Mouse (Mus musculus) heart, embryonic 11.5 days (tissue): ENCODE measurements around the gene Osbpl10. TPM values are rescaled to one million over a fixed set of nuclear protein-coding genes. Genes with fewer than 3 reads are reported as not detected.
"Not testable (repeated sequence)": the region's sequence is repeated elsewhere in the genome, so short reads cannot be mapped to it uniquely, and the experiment has no call there.

Experiments used
- ATAC-seq: fragments of 200-750 bp; cut with Nextera tagmentation; replicated peaks from 2 replicates; pipeline ENCODE4 v1.8.0; 2017; ENCODE audit warnings: moderate library complexity; ENCODE audit not compliant: insufficient number of reproducible peaks, low FRiP score, low TSS enrichment
- H3K27ac ChIP-seq: fragments of 300-500 bp; sonication (generic); 2 replicates; pipeline ENCODE4 v1.5.1; 2014; ENCODE audit warnings: mild to moderate bottlenecking, low read depth, low read length
- H3K27me3 ChIP-seq: fragments of 300-500 bp; sonication (generic); 2 replicates; pipeline ENCODE4 v1.6.1; 2014; ENCODE audit warnings: mild to moderate bottlenecking, low read length, mixed read lengths; ENCODE audit not compliant: control insufficient read depth, insufficient read depth
- H3K36me3 ChIP-seq: fragments of 300-500 bp; sonication (generic); 2 replicates; pipeline ENCODE4 v1.6.1; 2014; ENCODE audit warnings: mild to moderate bottlenecking, low read length, moderate library complexity, mixed read lengths; ENCODE audit not compliant: control insufficient read depth, insufficient read depth
- H3K4me1 ChIP-seq: fragments of 300-500 bp; sonication (generic); 2 replicates; pipeline ENCODE4 v1.6.1; 2014; ENCODE audit warnings: low read length; ENCODE audit not compliant: control insufficient read depth, insufficient read depth
- H3K4me2 ChIP-seq: fragments of 300-500 bp; sonication (generic); 2 replicates; pipeline ENCODE4 v1.6.1; 2014; ENCODE audit warnings: mild to moderate bottlenecking, moderate library complexity
- H3K4me3 ChIP-seq: fragments of 300-500 bp; sonication (generic); 2 replicates; pipeline ENCODE4 v1.5.1; 2014; ENCODE audit warnings: low read depth, low read length
- H3K9ac ChIP-seq: fragments of 300-500 bp; sonication (generic); 2 replicates; pipeline ENCODE4 v1.6.1; 2014; ENCODE audit warnings: mild to moderate bottlenecking, low read depth, low read length, moderate library complexity
- H3K9me3 ChIP-seq: fragments of 300-500 bp; sonication (generic); replicated peaks from 2 replicates; pipeline ENCODE4 v1.6.1; 2016; ENCODE audit warnings: low read length; ENCODE audit not compliant: control insufficient read depth
- WGBS: fragments of 180-500 bp; shearing (Covaris S2); extraction: QIAGEN DNeasy Blood & Tissue Kit; methylation state at CpG from one replicate; pipeline ENCODE4 v1.1.7; 2014; ENCODE audit not compliant: insufficient replicate concordance; 5-methylcytosine and 5-hydroxymethylcytosine counted together
- polyA plus RNA-seq: library from polyadenylated mRNA; unstranded; fragments of >200 nt; fragmentation: Nextera tagmentation; extraction: Ambion mirVana; gene quantifications from 2 replicates; pipeline ENCODE4 v1.2.1, GENCODE M21; 2014

The Osbpl10 gene
- polyA plus RNA-seq, 1 experiment from 2014 or later, result 1.6 TPM

- not testable (repeated sequence) for H3K4me3 ChIP-seq, H3K27me3 ChIP-seq, H3K36me3 ChIP-seq, H3K27ac ChIP-seq, ATAC-seq, H3K4me1 ChIP-seq, H3K9ac ChIP-seq, H3K9me3 ChIP-seq, H3K4me2 ChIP-seq
- 83% methylated on average over 1 of the region's 1 CpGs for WGBS
Measured at GRCm38 (mm10) chr9:115031046-115031445, 52.7 kb downstream of the Osbpl10 start.

- Histone ChIP-seq H3K4me3 (no peak overlapping the region), H3K4me1 (0 out of 2 replicates have a peak, but pooled peaks cover 5% of the 10 kb centered on the region), H3K9me3 (no peaks in the 10 kb centered on the region), H3K4me2 (no peak overlapping the region), H3K27ac (no peak overlapping the region), H3K36me3 (no peaks in the 10 kb centered on the region), H3K9ac (no peak overlapping the region), H3K27me3 (no peaks in the 10 kb centered on the region)
- 92% methylated on average over 7 of the region's 7 CpGs for WGBS
- ATAC-seq, result no peak
Measured at GRCm38 (mm10) chr9:115032786-115033185, 54.4 kb downstream of the Osbpl10 start.

- H3K4me1 ChIP-seq, result 0 out of 2 replicates have a peak, but pooled peaks cover 4% of the 10 kb centered on the region
- no peaks in the 10 kb centered on the region for H3K36me3 ChIP-seq
- no peak overlapping the region for H3K9ac ChIP-seq
- no peak overlapping the region for H3K4me2 ChIP-seq
- no peak for ATAC-seq
- no peak overlapping the region for H3K27ac ChIP-seq
- 74% methylated on average over 6 of the region's 6 CpGs for WGBS
- no peaks in the 10 kb centered on the region for H3K27me3 ChIP-seq
- no peak overlapping the region for H3K4me3 ChIP-seq
- no peaks in the 10 kb centered on the region for H3K9me3 ChIP-seq
Measured at GRCm38 (mm10) chr9:115034271-115034670, 55.9 kb downstream of the Osbpl10 start.

DNA sequence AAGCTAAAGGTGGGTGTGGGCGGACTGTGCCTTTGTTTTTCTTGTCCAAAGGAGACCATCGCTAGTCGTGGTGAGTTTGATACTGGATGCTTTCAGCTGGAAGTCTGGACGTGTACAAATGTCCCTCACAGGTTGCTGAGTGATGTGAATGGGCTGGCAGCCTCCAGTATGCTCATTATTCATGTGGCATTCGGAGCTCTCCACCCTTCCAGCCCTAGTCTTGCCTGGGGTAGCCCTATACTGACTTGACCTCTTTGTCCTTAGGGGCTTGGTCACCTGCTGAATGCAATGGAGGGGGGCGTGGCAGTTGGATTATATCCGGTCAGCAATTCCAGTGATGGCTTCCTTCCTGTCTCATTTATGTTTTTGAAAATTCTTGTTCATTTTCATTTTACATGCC lies 56.4 kb downstream of the Osbpl10 start:
- Histone ChIP-seq H3K27me3 (no peaks in the 10 kb centered on the region), H3K4me1 (no peaks in the 10 kb centered on the region), H3K9ac (no peak overlapping the region), H3K27ac (no peak overlapping the region), H3K9me3 (no peaks in the 10 kb centered on the region), H3K4me3 (no peak overlapping the region), H3K36me3 (no peaks in the 10 kb centered on the region), H3K4me2 (no peak overlapping the region)
- no peak for ATAC-seq
- WGBS, result 79% methylated on average over 7 of the region's 7 CpGs

GRCm38 (mm10) chr9:115038215-115038614 lies 59.8 kb downstream of the Osbpl10 start:
- Histone ChIP-seq H3K27ac (no peak overlapping the region), H3K4me3 (no peak overlapping the region), H3K36me3 (no peaks in the 10 kb centered on the region), H3K4me1 (no peaks in the 10 kb centered on the region), H3K9me3 (no peaks in the 10 kb centered on the region), H3K9ac (no peak overlapping the region), H3K27me3 (no peaks in the 10 kb centered on the region), H3K4me2 (no peak overlapping the region)
- ATAC-seq, result no peak
- WGBS, result 41% methylated on average over 14 of the region's 14 CpGs

GRCm38 (mm10) chr9:115038686-115039085 lies 60.3 kb downstream of the Osbpl10 start:
- Histone ChIP-seq H3K27ac (no peak overlapping the region), H3K27me3 (no peaks in the 10 kb centered on the region), H3K4me1 (no peaks in the 10 kb centered on the region), H3K4me2 (no peak overlapping the region), H3K9ac (no peak overlapping the region), H3K36me3 (no peaks in the 10 kb centered on the region), H3K4me3 (no peak overlapping the region), H3K9me3 (no peaks in the 10 kb centered on the region)
- 80% methylated on average over 9 of the region's 9 CpGs for WGBS
- ATAC-seq, result no peak

GRCm38 (mm10) chr9:115039245-115039644 lies 60.9 kb downstream of the Osbpl10 start:
- no peaks in the 10 kb centered on the region for H3K4me1 ChIP-seq
- no peak overlapping the region for H3K4me2 ChIP-seq
- H3K9ac ChIP-seq, result no peak overlapping the region
- no peak overlapping the region for H3K27ac ChIP-seq
- no peaks in the 10 kb centered on the region for H3K9me3 ChIP-seq
- WGBS, result 62% methylated on average over 7 of the region's 7 CpGs
- H3K36me3 ChIP-seq, result no peaks in the 10 kb centered on the region
- no peak overlapping the region for H3K4me3 ChIP-seq
- no peaks in the 10 kb centered on the region for H3K27me3 ChIP-seq
- ATAC-seq, result no peak

DNA sequence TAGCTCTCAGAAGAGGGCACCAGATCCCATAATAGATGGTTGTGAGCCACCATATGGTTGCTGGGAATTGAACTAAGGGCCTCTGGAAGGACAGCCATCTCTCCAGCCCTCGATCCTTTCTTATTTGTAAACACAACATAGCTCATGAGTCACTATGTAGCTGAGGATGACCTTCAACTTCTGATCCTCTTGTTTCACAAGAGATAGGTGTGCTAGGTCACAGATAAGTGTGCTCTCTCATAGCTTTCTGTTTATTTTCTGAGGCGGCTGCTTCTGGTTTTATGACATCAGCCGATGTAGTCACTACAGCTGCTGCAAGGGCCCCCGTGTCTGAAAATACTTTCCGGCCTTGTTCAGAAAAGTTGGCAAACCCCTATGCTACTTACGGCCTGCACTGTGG lies 64.2 kb downstream of the Osbpl10 start:
- no peak overlapping the region for H3K9ac ChIP-seq
- no peak overlapping the region for H3K4me3 ChIP-seq
- H3K36me3 ChIP-seq, result no peaks in the 10 kb centered on the region
- 73% methylated on average over 6 of the region's 6 CpGs for WGBS
- no peak overlapping the region for H3K27ac ChIP-seq
- peaks cover 3% of the 10 kb centered on the region; the same call in 1 of the 2 replicates for H3K4me1 ChIP-seq
- H3K4me2 ChIP-seq, result no peak overlapping the region
- H3K27me3 ChIP-seq, result no peaks in the 10 kb centered on the region
- no peaks in the 10 kb centered on the region for H3K9me3 ChIP-seq
- no peak for ATAC-seq

DNA sequence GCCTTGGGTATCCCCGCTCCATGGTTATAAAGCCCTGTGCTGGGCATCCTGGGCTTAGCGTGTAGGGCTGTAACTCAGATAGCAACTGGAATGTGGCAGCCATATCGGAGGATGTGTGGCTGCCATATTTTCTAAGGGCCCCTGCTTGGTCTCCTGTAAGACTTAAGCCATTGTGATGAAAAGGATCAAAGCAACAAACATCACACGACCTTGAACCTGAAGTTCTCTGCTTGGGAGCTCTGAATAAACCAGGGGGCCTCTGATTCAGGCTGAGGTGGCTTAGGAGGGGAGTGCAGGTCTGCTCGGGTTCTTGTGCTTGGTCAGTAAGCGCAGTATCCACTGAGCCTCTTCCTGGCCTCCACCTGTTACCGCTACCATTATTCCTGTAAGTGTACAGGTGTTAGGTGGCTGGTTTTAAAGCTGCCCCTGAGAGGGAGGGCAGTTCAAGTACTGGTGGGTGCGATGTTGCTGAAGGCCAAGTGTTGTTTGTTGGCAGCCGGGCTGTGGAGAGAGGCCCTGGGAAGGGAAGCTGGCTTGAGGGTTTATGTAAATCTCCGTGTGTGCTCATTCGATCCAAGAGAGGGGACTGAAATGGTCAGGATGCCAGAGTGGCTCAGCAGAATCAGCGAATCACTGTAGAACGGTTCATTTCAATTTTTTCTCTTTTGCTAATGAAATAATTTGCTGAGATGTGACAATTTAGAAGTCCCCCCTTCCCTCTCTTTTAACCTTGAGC lies 64.8 kb downstream of the Osbpl10 start:
- Histone ChIP-seq H3K4me2 (no peak overlapping the region), H3K9me3 (no peaks in the 10 kb centered on the region), H3K27ac (no peak overlapping the region), H3K27me3 (no peaks in the 10 kb centered on the region), H3K9ac (no peak overlapping the region), H3K4me3 (no peak overlapping the region), H3K4me1 (peaks cover 8% of the 10 kb centered on the region; the same call in 1 of the 2 replicates), H3K36me3 (no peaks in the 10 kb centered on the region)
- ATAC-seq, result no peak
- WGBS, result 85% methylated on average over 13 of the region's 13 CpGs
